Mouse (Mus musculus) embryonic fibroblast, embryonic 13.5 days (primary cell): ENCODE measurements around the gene Phf6.

Experiments
- CTCF ChIP-seq: IDR thresholded peaks from 2 replicates; pipeline ENCODE4 v1.5.1; 2011; ENCODE audit warnings: mild to moderate bottlenecking, control low read depth, low read length, moderate library complexity, borderline replicate concordance; ENCODE audit not compliant: insufficient read depth
- POLR2A ChIP-seq: IDR thresholded peaks from 2 replicates; pipeline ENCODE4 v1.6.1; 2011; ENCODE audit warnings: low read depth, mild to moderate bottlenecking, control low read depth, low read length, moderate library complexity

DNA sequence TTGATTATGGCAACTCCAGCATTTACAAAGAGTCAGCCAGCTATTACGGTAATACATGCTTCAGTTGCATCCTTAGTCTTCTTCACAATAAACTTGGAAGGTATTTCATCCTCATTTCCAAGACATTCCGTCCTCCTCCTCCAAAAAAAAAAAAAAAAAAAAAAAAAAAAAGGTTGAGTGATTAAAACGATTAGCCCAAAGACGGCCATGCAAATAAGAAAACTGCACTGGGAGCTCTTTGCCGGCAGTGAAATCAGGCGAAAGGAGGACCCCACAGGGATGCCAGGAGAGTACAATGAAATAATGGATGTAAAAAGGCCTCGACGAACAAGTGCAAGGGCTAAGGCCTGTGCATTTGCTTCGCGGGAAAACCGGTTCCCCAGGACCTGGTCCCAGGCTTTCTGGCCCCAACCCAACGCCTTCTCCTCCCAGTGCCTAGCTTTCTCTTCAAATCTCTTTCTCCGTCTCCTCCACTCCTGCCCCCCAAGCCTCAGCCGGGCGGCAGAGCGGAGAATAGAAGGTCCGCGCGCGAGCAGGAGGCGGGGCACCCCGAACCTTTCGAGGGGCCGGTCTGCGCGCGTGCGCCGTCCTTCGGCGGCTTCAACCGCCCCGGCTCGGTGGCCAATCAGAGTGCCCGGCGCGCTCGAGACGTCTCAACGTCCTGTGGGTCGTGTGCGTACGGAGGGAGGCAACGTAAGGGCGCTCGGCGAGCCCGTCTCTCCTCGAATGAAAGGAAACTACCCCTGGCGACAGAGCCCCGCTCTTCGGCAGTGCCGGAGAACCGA, at the start of gene Phf6:
- TF ChIP-seq POLR2A (peak; percentile 64), CTCF (no peak)
